19 mouse cellular contexts compared by ENCODE assay signal in the genomic region with DNA sequence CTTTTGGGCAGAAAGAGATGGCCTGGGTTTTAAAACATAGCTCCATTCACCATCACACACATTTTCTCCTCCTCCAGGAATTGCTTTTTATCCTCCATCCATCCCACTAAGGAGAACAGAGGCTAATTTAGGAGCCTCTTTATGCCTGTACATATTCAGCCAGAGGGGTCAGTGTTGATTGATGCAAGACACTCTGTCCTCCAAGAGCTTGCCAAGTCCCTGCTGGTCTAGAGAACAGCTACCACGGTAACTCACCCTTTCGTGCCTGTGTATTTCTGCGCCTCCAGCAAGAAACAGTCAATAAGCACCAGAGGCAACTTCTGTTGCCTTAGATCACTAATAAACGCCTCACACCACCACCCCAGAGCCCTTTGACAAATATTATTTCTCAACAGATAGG.
DNase-seq lines count a peak whose midpoint lies in the region; ATAC-seq and TF ChIP-seq lines count a peak whose summit lies in the region.
"Had no signal": no experiment of that assay in that cellular context is flagged by ENCODE, and none has a peak within 500 bp of the region (broad histone marks: within the 10 kb centered on the region; RNA-seq: fewer than 3 reads in every experiment).

No protein-coding gene starts in this region.

- H3K4me1 ChIP-seq in lung, postnatal 0 days (ENCODE audit: insufficient read depth, low read depth, low read length): no peaks in the 10 kb centered on the region
- H3K4me1 ChIP-seq: limb, embryonic 15.5 days had no signal

- peak; percentile 45 for DNase-seq in heart, postnatal 4 days
- no peak for DNase-seq in heart, adult 8-10 months (ENCODE audit: low spot score)
- DNase-seq in kidney, postnatal 14 days: peak; percentile 3
- no peak for DNase-seq in kidney, postnatal 4 days
- DNase-seq in lung, postnatal 0 days (ENCODE audit: low spot score): peak; percentile 25
- peak; percentile 2 for DNase-seq in lung, postnatal 25 days (ENCODE audit: low spot score)
- DNase-seq in frontal cortex, postnatal 14 days (ENCODE audit: low spot score in 2 of 2): no peak
- DNase-seq: adrenal gland, postnatal 36 days; cerebellum, adult 9-10 months; gastrocnemius, postnatal 36 days; right cerebral cortex, postnatal 4 days; thymus, postnatal 25 days had no signal

- no peak overlapping the region for H3K4me2 ChIP-seq in lung, postnatal 0 days (replicated peaks; ENCODE audit: low read depth, low read length)
- H3K4me2 ChIP-seq: forebrain, embryonic 12.5 days; heart, embryonic 13.5 days; limb, embryonic 15.5 days; neural tube, embryonic 15.5 days had no signal

- WGBS in lung, postnatal 0 days: 35% methylated on average over 4 of the region's 4 CpGs

- no peak for TF ChIP-seq EP300 in lung, postnatal 0 days (IDR thresholded peaks at IDR 0.05)

- no peaks in the 10 kb centered on the region for H3K36me3 ChIP-seq in lung, postnatal 0 days (ENCODE audit: insufficient read depth, low read length)
- H3K36me3 ChIP-seq: forebrain, embryonic 12.5 days; heart, embryonic 13.5 days; limb, embryonic 15.5 days; midbrain, embryonic 10.5 days; neural tube, embryonic 15.5 days had no signal

- H3K9ac ChIP-seq in lung, postnatal 0 days (replicated peaks; ENCODE audit: low read depth): no peak overlapping the region
- H3K9ac ChIP-seq: forebrain, embryonic 12.5 days; heart, embryonic 13.5 days; limb, embryonic 15.5 days; neural tube, embryonic 15.5 days had no signal

- H3K27ac ChIP-seq in lung, postnatal 0 days (ENCODE audit: low read length): no peak overlapping the region
- H3K27ac ChIP-seq: forebrain, embryonic 12.5 days; heart, embryonic 13.5 days; limb, embryonic 15.5 days; midbrain, embryonic 10.5 days; neural tube, embryonic 15.5 days had no signal

- H3K4me3 ChIP-seq in lung, postnatal 0 days (ENCODE audit: low read depth, low read length): no peak overlapping the region
- H3K4me3 ChIP-seq: forebrain, embryonic 12.5 days; heart, embryonic 13.5 days; limb, embryonic 15.5 days; midbrain, embryonic 10.5 days; myocyte; neural tube, embryonic 15.5 days had no signal

- ATAC-seq in lung, postnatal 0 days: no peak
- ATAC-seq: intestine, embryonic 16.5 days had no signal

- H3K9me3 ChIP-seq in lung, postnatal 0 days (ENCODE audit: low read length): no peaks in the 10 kb centered on the region
- H3K9me3 ChIP-seq: forebrain, embryonic 12.5 days; heart, embryonic 13.5 days; limb, embryonic 15.5 days; midbrain, embryonic 10.5 days; neural tube, embryonic 15.5 days had no signal

- H3K27me3 ChIP-seq in lung, postnatal 0 days (replicated peaks; ENCODE audit: insufficient read depth, low read length): no peaks in the 10 kb centered on the region
- H3K27me3 ChIP-seq: heart, embryonic 13.5 days; limb, embryonic 15.5 days; neural tube, embryonic 15.5 days had no signal

- no peak for TF ChIP-seq CTCF in lung, postnatal 0 days (IDR thresholded peaks at IDR 0.05)

Comparison
In these comparisons a context has a peak if more than half of its experiments do, and no peak if none do; other contexts are left out.
1. DNase-seq: peak in heart, postnatal 4 days (single experiment), kidney, postnatal 14 days (single experiment), lung, postnatal 0 days (single experiment) and lung, postnatal 25 days (single experiment); none in heart, adult 8-10 months (single experiment), kidney, postnatal 4 days (0 of 2) and frontal cortex, postnatal 14 days (0 of 2).